Mouse (Mus musculus): ENCODE results near the gene Abhd17b. TPM values are rescaled to one million over a fixed set of nuclear protein-coding genes. Genes with fewer than 3 reads are reported as not detected.
"Not testable (repeated sequence)": the region's sequence is repeated elsewhere in the genome, so short reads cannot be mapped to it uniquely, and the experiment has no call there.

Abhd17b gene
- total RNA-seq (2014; fragmentation: Nextera tagmentation) = 14.3 and 20.3 TPM in 2 replicates
- total RNA-seq (2017) = 18.9 and 25.3 TPM in 2 replicates

DNA sequence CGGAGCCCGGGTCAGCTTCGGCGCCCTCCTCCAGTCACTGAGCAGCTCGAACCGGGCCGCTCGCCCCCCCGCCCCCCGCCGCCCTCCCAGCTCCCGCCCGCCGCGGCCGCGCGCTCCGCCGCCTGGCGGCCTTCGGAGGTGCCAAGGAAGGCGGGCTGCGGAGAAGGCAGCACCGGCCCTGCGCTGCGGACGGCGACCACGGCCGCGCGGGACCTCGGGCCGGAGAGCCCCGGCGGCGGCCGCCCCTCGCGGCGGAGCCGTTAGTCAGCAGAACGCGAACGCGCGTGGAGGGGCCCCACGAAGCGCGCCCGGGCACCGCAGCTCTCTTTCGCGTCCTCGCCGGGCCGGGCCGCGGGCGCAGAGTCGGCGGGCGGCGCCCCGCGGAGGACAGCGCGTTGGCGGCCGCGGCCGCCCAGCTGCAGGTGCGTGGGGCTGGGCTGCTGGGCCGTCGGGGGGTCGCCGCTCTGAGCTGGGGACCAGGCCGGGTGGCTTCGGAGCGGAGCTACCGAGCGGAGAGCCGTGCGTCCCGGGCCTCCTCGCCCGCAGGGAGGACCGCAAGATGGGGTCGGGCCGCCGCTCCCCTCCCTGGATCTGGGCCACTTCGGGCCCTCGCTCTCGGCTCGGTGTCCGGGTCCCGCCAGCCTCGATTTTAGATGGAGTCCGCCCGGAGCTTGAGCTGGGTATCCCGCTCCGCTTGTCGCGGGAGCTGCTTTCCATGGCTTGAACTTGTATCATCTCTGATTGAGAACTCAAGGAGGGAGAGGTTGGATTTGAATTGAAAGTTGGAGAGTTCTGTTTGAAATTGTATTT is at the start of gene Abhd17b:
Abhd17b (plus strand) TSS at position 14 of the 810 bp plus-strand sequence.
- no peak for ATAC-seq (replicated peaks; ENCODE audit: low FRiP score, low TSS enrichment, poor library complexity, severe bottlenecking)

DNA sequence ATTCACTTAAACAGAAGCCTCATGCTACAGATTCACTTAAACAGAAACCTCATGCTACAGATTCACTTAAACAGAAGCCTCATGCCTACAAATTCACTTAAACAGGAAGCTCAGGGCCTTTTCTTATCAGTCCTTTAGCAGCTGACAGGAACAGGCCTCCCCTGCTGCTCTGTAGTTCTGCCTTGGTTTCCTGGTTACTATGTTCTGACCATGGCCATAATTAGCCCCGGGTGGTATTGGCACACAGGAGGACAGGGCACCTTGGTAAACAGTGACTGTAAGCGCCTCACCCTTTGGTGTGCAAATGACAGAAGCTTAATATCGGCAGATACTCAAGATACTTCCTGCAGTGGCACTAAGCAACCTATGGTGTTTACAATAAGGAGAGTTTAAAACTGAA is 49.1 kb upstream of the Abhd17b start:
- ATAC-seq (replicated peaks; ENCODE audit: low FRiP score, low TSS enrichment, poor library complexity, severe bottlenecking) = peak; percentile 65; the same call in 1 of the 2 replicates

DNA sequence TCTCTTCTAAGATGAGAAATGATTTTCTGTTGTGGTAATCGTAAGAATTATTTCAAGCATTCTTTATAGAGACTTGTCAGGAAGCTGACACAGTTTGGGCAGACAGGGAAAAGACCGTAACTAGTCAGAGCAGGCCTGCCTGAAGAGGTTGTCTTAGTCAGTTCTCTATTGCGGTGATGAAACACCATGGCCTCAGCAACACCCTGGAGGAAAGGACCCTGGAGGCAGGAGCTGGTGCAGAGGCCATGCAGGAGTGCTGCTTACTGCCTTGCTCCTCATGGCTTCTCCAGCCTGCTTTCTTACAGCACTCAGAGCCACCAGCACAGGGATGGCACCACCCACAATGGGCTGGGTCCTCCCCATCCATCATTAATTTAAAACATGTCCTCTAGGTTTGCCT is 47.7 kb upstream of the Abhd17b start:
- no peak for ATAC-seq (replicated peaks; ENCODE audit: low FRiP score, low TSS enrichment, poor library complexity, severe bottlenecking)

DNA sequence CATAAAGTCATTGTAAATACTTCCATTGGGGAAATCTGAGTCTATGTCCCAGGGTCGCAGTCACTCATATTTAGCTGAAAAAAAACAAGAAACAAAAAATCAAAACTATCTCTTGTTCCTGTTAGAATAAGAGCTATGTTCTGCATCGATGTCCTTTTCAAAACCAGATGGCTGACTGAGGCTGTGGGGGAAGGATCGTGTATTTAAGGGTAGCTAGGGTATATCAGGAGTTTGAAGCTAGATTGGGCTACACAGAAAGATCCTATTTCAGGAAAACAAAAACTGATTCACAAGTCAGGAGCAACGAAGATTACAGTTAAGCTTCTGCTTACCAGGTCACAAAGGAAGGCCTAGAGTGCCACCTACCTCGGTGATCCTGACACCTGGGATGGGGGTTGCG is 42.7 kb upstream of the Abhd17b start:
- no peak for ATAC-seq (replicated peaks; ENCODE audit: low FRiP score, low TSS enrichment, poor library complexity, severe bottlenecking)

DNA sequence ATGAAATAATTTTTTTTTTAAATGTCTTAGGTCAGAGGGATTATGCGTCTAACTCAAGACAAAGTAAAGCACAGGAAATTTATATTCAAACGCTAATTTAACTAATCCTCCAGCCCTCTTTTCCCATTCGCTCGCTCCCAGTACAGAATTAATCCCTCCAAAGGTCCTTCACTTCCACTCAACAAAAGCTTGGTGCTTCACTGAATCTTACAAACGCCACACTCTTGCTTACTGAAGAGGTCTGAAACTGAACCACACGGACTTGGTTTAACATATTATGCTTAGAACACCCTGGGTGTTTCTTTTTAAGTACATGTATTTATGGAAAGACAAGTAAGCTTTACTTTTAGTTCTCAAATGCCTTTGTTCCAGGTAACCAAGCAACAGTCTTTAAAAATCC is 41.7 kb upstream of the Abhd17b start:
- no peak for ATAC-seq (replicated peaks; ENCODE audit: low FRiP score, low TSS enrichment, poor library complexity, severe bottlenecking)

DNA sequence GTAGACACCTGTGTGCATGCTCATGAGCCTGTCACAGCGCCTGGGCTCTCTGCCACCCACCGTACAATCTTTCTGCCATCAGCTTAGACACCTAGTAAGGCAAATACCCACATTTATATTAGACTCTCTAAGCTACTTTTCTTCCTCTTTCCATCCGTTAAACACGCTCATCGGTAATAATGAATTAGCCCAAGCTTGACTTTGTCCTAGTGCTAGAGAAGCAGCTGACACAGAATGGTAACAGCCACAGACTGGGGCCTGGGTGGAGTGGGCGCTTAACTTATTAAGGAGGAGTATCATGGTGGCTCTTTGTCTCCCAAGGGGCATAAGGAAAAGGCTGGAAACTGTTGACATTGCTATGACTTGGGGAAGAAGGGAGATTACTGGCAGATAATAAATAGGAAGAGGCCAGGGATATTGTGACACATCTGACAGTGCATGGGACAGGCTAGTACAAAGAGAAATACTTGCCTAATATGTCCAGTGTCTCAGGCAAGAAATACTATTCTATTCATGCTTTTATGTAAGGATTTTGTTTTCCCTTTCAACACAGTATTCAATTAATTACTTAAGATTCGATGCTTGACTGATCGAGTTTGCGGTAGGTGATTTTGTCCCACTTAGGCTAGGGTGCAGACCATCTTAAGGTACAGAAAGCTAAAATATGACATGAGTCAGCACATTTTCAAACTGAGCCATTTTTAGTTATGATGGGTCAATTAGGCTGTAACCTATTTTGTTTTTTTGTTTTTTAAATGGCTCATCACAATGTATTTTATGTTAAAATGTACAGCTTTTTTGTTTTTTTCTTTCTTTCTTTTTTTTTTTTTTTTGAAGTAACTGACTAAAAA is 41.0 kb upstream of the Abhd17b start:
- ATAC-seq (replicated peaks; ENCODE audit: low FRiP score, low TSS enrichment, poor library complexity, severe bottlenecking) = no peak

DNA sequence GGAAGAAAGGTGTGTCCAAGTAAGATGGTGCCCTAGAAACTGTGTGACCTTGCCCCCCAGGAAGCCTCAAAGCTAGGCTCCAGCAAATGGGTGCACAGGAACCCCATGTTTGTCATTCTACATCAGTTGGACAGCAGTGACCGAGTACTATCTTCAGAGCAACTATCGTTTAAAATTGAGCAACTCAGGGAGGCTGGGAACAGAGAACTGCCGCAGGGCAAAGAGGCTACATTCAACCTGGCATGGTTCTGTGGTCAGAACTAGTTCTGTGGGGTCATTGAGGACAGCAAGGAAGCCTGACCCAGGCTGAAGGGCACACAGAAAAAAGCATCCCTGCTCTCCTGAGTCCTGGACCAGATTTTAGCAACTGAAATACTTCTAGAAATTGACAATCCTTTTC is 37.2 kb upstream of the Abhd17b start:
- no peak for ATAC-seq (replicated peaks; ENCODE audit: low FRiP score, low TSS enrichment, poor library complexity, severe bottlenecking)

DNA sequence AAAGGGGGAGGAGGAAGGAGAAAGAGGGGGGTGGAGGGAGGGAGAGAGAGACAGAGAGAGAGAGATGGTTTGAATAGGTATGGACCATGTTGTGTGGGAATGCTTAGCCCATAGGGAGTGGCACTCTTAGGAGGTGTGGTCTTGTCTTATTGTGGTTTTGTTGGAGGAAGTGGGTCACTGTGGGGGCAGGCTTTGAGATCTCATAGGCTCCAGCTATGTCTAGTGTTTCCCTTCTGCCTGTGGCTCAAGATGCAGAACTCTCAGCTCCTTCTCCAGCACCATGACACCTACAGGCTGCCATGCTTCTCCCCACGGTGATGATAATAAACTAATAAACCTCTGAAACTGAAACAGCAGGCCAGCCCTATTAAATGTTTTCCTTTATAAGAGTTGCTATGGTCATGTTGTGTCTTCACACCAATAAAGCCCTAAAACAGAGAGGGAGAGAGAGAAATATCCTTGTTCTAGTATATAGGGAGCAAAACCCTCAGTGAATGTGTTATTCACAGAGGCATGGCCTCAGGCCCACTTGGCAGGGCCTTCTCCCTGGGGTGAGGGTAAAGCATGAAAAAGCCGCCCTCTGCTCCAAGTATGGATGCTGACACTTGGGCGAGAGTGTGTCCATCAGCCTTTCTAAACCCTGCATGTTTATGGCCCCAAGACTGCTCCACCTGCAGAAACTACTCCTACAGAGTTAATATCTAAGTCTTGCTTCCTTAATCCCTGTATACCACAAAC is 29.4 kb upstream of the Abhd17b start:
- no peak for ATAC-seq (replicated peaks; ENCODE audit: low FRiP score, low TSS enrichment, poor library complexity, severe bottlenecking)

DNA sequence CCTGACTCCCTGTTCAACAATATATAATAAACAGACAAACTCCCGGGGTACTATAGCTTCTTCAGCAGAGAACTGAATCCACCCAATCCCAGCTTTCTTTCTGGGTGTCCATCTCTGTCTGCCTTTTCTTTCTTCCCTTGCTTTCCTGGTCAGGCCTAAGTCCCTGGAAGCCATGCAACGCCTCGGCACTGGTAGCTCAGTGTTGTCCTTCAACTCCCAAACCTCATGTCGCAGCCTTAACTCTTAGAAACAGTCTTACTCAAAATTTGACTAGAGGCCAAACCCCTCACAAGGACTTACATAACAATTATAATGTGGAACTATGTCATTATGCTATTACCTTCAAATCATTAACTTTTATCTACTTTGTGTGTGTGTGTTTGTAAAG is 28.8 kb upstream of the Abhd17b start:
- no peak for ATAC-seq (replicated peaks; ENCODE audit: low FRiP score, low TSS enrichment, poor library complexity, severe bottlenecking)

DNA sequence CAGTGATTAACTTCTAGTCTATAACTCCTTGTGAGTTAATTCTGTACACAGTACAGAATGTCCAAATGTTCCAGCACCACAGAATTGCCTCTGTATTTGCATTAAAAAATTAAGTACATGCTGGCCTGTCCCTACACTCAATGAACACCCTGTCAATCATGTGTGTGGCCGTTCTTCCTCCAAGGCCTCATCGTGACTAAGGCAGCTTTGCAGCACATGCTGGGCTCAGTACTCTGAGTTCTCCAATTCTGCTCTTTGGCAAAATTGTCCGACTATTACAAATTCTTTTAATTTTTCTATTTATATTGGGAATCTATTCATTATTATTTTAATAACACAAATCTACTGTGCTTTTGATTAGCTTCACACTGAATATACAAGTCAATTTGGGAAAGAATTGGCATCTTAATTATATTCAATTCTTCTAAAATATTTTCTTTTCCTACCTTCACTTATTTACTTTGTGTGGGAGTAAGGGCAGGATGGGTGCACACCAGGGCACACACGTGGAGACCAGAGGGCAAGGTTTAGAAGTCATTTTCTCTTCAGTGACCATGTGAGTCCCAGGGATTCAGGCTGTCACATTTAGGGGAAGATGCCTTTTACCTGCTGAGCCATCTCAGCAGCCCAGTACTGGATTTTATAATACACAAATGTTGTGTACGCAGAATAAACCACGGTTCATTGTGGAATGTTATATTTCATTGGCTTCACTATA is 26.6 kb upstream of the Abhd17b start:
- ATAC-seq (replicated peaks; ENCODE audit: low FRiP score, low TSS enrichment, poor library complexity, severe bottlenecking) = no peak

DNA sequence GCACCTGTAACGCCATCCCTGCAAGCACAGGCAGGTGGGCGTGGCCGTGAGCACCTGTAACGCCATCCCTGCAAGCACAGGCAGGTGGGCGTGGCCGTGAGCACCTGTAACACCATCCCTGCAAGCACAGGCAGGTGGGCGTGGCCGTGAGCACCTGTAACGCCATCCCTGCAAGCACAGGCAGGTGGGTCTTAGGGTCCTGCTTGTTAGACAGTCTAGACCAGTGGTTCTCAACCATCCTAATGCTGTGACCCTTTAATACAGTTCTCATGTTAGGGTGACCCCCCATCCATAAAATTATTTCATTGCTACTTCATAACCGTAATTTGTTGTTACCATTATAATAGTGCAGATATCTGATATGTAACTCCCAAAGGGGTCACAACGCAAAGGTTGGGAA is 24.5 kb upstream of the Abhd17b start:
- ATAC-seq (replicated peaks; ENCODE audit: low FRiP score, low TSS enrichment, poor library complexity, severe bottlenecking) = not testable (repeated sequence)

DNA sequence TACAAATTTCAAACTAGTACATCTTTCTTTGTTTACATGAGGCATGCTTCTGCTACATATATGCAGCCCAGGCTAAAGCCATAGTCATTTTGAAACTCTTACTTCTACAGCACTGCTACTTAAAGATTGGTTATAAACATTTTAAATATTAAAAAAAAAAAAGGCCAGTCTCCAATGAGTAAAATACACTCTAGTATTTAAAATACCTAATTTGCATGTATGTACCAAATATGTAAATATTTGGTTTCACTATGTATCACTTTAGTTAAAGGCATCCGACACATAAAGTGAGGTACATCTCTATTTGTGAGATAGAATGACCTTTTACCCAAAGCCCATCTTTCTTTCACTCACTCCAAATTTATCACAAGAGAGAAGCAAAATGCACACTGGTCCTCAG is 24.0 kb upstream of the Abhd17b start:
- no peak for ATAC-seq (replicated peaks; ENCODE audit: low FRiP score, low TSS enrichment, poor library complexity, severe bottlenecking)

DNA sequence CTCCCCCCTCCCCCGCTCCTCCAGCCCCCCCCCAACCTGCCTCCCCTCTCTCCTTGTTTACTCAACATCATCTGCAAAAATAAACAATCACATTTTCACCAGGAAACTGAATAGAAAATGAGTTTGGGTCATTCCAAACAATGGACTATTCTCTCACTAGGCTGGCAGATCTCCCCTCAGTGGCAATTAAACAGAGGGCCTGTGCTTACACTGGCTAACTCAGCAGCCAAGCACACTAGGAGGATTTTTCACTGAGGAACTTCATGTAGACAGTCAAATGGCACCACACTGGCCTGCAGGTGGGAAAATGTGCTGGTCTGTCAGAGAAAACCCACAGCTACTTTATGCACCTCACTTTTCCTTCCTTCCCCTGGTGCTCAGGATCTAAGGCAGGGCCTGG is 23.5 kb upstream of the Abhd17b start:
- ATAC-seq (replicated peaks; ENCODE audit: low FRiP score, low TSS enrichment, poor library complexity, severe bottlenecking) = no peak

DNA sequence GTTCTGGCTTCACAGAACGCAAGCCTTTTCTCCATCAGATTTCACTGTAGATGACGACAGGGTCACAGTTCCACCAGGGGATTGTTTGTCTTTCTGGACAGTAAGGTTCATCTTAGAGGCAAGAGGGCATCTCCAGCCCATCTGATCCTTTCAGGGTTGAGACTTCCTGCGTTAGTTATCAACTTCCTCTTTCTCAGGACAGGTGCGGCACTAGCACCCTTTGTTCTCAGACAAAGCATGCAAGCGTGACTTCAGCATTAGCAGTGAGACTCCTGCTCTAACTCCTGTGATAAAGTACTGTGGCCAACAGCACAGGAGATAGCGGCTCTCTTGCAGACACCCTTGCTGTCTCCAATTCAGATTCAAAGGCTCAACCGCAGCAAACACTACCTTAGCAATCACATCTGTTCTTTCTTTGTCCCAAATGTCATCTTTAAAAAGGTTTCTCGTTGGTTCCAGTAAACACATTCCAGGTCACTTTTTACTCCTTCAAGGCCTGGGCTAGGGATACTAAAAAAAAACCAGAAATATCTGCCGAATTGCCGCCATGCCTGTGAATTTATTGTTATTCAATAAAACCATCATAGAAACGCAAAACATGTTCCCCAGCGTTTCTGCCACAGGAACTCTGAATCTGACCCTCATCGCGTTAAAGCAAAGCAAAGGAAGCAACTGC is 22.2 kb upstream of the Abhd17b start:
- ATAC-seq (replicated peaks; ENCODE audit: low FRiP score, low TSS enrichment, poor library complexity, severe bottlenecking) = peak; percentile 57; the same call in 1 of the 2 replicates

DNA sequence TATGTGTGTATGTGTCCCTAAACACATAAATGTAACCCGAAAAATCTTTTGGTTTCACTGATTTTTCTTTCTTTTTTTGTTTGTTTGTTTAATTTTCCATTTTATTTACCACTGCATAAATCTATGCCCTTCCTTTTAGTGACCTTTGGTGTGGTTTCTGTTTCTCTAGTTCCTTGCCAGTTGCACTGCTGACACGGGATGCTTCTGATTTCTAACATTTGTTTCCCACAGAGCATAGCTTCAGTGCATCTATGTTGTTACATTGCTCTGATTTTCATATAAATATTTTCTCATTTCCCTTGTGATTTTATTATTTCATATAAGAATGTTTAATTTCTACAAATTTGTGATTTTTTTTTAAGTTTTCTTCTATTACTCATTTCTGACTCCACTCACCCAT is 17.6 kb upstream of the Abhd17b start:
- ATAC-seq (replicated peaks; ENCODE audit: low FRiP score, low TSS enrichment, poor library complexity, severe bottlenecking) = no peak

DNA sequence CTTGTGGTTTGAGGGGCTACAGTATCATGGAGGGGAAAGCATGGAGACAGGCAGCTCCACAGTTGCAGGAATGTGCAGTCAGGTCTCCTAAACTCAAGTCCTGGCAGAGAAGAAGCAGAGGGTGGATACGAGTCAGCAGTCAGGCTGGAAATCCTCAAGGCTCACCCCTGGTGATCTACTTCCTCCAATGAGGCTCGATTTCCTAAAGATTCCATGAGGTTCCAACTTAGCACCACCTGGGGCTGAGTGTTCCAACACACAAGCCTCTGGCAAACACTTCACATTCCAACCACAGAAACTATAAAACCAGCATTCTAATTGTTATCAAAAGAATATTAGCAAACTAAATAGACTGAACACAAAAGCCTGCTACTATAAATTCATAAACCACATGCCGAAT is 16.1 kb upstream of the Abhd17b start:
- ATAC-seq (replicated peaks; ENCODE audit: low FRiP score, low TSS enrichment, poor library complexity, severe bottlenecking) = no peak

DNA sequence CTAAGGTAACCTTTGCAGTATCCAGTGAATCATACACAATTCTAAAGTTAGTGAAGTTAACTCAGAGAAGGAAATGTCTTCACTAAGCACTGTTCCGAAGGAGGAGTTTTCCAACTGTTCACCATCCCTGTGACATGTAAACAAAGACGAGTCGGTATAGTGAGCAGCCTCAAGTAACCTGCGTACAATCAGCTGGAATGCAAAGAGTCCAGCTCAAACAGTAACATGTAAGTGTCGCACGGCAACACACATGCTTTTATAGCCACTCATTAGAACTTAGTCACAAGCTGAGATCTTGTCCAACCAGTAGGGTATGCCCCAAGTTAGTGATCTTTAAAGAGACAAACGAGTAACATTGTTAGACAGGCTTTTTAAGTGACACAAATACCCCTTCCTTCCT is 15.3 kb upstream of the Abhd17b start:
- ATAC-seq (replicated peaks; ENCODE audit: low FRiP score, low TSS enrichment, poor library complexity, severe bottlenecking) = no peak

DNA sequence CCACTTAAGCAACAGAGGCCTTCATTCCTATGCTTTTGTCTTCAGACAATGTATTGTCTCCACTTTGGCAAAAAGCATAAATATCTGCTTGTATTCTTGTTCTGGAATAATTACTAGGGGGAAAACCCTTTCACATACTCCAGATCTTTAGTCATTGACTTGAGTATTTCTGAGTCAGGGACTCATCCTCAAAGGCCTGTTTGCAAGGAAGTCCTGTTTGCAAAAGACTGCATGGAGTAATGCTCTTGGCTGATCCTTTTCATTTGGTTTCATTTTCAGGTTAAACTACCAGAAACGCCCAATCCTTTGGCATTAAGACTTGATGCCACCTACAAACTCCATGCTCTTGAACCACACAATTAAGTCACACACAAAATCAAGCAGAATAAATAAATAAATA is 9.1 kb upstream of the Abhd17b start:
- no peak for ATAC-seq (replicated peaks; ENCODE audit: low FRiP score, low TSS enrichment, poor library complexity, severe bottlenecking)

DNA sequence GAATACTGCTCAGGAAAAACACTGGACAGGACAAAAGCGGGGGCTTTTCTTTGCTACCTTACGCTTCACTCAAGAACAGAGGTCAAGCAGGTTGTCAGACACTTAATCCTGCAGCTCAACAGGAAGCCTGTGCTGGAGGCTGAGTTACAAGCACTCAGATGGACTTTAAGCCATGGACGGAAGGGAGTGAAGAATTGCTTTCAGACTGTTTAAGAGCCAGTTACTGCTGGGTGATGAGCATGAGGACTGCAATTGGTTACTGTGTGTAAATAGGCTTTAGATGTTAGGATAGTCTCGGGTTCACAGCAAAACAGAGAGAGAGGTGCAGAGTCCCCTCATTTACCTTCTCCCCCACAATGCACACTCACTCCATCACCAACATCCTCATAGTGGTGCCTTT is 7.7 kb upstream of the Abhd17b start:
- no peak for ATAC-seq (replicated peaks; ENCODE audit: low FRiP score, low TSS enrichment, poor library complexity, severe bottlenecking)

All from megakaryocyte-erythroid progenitor cell, adult 5-6 weeks (primary cell).